Mouse (Mus musculus) brain, embryonic 14.5 days (tissue): Measurements from ENCODE around the gene Ddx27.

Experiments used
- CTCF ChIP-seq: fragments of 200-500 bp; IDR thresholded peaks from 2 replicates; pipeline ENCODE4 v1.5.1; 2012; ENCODE audit warnings: inconsistent platforms, mild to moderate bottlenecking, moderate library complexity, borderline replicate concordance; ENCODE audit not compliant: insufficient read depth, insufficient read length; ENCODE audit errors: extremely low read depth
- POLR2A ChIP-seq: fragments of 200-500 bp; IDR thresholded peaks from 2 replicates; pipeline ENCODE4 v1.6.1; 2012; ENCODE audit warnings: mild to moderate bottlenecking, inconsistent platforms, borderline replicate concordance; ENCODE audit not compliant: poor library complexity, insufficient read depth, insufficient read length, severe bottlenecking; ENCODE audit errors: extremely low read depth

DNA sequence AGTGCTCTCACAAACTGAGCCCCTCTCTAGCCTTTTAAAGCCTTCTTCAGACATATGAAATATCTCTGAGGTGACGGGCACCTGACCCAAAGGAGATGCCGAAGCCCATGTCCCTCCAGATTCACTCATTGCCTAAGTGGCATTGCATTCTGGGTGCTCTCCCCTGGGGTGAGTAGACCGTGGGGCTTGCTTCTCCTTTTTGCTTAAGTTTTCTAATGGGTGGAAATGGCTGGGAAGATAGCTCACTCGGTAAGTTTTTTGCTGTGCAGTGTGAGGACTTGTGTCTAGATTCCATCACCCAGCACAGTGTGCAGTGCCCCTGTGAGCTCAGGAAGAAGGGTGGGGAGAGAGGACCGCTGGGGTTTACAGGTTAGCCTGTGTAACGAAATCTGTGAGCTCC lies 52.6 kb downstream of the Ddx27 start:
- TF ChIP-seq POLR2A (no peak), CTCF (no peak)
